Mouse (Mus musculus) kidney, postnatal 14 days (tissue): ENCODE measurements around the gene Mien1.
A peak's percentile ranks its signal among the peaks of the same experiment; 100 is the strongest.

Experiments
- DNase-seq: peaks from one replicate; pipeline ENCODE4 v3.0.0; 2022; ENCODE audit warnings: mixed read lengths

Gene Mien1

DNA sequence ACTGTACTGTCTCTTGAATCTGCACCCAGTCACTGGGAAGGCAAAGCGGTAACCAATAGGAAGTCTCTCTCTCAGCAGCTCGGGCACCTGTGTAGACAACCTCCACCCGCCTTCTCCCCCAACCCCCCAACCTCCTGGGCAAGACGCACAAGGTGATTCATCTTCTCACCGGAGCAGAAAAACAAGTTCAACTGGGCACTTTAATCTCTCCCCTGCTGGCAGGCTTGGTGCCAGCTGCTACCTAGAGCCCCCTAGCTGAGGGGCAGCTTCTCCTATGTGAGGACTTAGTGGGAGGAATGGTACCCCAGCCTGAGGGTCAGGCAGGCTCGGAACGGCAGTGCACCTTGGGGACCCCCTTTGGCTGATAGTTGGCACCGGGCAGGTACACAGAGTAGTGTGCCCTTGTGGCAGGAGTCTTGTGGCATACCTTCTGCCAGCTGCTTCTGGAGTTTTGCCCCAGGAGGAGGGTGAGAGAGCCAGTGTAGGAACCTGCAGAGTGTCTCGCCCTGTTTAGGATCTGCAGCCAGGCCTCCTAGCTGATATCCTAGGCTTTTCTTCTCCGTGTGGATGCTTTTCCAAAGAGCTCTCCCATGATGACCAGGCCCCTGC, 19.7 kb downstream of the Mien1 start:
- DNase-seq = peak; percentile 74

DNA sequence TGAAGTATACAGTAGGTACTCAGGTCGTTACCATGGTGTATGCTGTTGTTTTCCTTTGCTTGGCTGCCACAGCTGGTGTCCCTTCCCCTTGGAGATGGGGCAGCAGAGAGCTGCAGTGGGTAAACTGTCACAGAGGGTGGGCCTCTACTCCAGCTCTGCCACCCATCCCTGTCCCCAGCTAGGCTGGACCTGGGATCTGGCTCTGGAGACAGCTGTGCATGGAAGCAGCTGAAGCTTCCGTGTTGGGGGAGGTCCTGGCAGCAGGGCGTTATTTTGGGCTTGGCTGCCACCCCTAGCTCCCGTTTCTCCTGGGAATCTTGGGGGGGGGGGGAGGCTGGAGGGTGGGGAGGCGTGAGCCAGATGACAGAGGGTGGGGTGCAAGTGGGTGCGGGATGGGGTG, 20.5 kb downstream of the Mien1 start:
- DNase-seq = no peak

DNA sequence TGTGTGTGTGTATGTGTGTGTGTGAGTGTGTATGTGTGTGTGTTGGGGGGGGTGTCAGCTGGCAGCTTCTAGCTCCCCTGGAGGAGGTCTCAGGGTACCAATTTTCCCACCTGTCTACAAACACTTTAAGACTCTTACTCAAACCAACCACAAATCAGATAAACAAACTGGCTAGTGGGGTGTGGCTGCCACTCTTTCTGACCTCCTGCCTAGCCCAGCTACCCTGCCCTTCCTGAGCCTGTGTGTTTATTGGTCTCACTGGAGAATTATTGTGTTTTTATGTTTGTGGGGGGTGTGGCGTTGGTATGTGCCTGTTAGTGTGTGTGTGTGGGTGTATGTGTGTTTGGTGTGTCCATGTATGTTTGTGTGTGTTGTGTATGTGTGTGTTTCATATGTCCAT, 21.7 kb downstream of the Mien1 start:
- DNase-seq = no peak

DNA sequence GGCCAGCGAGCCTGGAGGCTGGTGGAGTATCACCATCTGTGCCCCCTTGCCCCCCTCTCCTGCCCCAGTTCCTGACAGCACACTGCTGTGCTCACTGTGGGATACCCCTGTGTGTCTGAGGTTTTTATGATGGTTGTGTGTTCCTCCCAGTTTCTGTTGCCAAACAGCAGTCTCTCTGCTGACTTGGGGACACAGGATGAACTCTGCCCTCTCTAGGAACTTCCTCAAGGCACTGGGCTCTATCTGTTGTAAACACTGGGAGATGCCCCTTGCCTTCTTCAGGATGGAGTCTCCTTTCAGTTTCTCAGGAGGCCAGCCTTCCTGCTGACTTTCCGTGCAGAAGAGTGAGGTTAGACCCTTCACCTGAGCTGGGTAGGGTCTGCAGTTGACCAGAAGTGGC, 24.6 kb downstream of the Mien1 start:
- no peak for DNase-seq

DNA sequence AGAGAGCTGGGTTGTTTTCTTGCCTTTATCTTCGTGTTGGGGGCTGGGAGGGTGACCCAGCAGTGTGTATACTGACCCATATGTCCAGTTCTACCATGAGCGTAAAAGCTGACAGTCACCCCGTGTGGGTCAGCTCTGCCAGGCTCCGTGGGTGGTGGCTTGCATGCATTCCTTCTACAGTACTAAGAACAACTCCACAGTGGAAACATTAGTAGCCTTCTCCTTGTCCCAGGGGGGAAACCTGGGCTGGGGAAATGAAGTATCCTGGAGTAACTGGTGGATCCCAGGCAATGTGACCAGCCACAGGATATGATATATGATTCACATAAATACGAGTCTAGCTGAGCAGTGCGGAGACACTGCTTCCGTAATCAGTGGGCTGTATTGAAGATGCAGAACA, 25.1 kb downstream of the Mien1 start:
- DNase-seq = no peak

DNA sequence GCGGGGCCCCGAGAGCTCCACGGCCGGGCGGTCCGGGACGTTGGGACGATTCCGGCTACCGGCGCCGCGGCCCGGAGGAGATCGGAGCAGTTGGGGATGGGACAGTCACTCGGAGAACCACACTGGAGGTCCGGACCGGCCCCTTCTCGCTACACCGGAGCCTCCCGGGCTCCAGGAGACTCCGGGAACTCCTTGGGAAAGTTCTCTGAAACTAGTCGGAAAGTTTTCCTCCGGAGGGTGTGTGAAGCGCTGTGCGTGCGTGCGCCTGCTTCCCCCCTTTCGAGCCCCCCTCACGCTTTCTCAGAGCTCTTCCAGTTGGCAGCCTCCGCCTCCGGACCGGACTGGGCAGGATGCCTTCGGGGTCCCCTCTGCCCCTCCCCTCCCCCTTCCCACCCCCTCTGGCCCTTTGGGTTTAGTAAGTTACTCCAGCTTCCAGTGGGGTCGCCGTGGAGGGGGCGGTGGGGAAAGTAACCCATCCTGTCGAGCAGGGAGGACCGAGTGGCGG, 25.9 kb downstream of the Mien1 start:
- DNase-seq = peak; percentile 61

DNA sequence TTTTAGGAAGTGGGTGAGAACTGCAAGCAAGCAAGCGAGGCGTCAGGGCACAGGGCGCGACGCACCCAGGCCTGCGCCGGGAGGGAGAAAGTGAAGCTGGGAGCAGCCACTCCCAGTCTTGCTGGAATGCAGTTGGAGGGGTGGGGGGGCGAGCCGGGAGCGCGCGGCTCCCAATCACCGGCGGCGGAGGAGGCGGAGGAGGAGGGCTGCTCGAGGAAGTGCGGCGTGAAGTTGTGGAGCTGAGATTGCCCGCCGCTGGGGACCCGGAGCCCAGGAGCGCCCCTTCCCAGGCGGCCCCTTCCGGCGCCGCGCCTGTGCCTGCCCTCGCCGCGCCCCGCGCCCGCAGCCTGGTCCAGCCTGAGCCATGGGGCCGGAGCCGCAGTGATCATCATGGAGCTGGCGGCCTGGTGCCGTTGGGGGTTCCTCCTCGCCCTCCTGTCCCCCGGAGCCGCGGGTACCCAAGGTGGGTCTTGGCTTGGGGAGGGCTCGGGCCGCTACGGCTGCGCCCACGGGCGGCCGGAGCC, 26.5 kb downstream of the Mien1 start, which contains the start of gene Erbb2:
TSS of gene Erbb2 (plus strand) at position 198 of the 524 bp plus-strand sequence.
- DNase-seq = peak; percentile 93

DNA sequence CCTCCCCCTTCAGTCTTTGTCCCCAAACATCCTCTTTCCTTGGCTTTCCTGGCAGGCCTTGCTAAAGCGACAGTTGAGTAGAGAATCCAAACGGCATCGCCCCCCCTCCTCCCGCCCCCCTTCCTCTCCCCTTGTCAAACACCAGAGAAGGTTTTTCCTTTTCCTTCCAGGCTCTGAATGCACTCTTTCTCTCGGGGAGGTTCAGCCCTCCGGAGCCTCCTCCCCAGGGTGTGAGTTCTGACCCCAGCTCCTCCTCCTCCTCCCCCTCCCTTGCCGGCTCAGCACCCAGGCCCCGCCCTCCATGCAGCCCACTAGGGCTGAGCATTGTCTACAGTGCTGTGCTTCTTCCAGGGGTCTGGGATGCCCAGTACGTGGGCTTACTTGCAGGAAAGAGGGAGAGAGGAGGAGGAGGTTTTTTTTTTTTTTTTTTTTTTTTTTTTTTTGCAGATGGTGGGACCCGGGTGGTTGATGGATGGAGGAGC, 29.4 kb downstream of the Mien1 start:
- peak; percentile 82 for DNase-seq

DNA sequence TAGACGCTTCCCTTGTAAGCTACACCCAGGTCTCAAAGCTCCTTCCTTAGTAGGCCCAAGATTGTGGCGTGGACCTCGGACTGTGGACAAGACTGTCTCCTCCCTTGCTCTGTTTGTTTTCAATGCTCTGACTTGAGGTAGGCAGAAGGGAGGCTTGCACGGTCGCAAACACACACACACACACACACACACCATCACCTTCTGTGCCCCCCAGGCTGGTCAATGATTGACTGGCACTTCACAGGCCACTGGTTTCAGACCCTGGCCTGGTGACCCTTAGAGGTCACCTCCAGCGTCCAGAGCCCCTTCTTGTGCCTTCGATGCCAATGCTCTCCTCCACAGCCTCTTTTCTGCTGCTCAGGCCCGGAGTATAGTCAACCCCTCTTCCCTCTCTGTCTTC, 29.9 kb downstream of the Mien1 start:
- peak; percentile 92 for DNase-seq

DNA sequence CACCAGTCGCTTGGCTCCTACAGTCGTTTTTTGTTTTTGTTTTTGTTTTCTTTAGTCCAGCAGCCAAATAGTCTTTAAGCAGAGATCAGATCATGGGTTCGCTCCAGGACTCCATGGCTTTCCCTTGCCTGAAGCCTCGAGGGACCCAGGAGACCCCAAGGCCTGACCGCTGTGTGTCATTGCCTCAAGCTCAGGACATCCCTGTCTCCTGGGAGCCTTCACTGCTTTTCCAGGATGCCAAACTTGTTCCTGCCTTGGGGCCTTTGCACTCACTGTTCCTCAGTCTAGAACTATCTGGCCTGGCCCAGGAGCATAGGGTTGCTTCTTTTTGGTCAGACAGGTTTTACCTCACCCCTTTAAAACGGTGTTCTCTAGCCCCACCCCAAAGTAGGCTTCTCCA, 32.2 kb downstream of the Mien1 start:
- peak; percentile 66 for DNase-seq

DNA sequence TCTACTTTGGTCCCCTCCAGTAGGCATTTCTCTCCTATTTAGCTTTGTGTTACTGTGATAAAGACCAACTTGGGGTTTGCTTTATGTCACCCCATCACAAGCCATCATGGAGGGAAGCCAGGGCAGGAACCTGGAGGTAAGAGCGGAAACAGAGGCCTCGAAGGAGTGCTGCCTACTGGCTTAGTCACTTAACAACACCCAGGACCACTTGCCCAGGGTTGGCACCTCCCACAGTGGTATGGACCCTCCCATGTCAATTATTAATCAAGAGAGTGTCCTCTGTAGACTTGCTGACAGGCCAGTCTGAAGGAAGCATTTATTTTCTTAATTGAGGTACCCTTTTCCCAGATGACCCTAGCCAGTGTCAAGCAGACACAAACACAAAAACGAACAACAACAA, 38.0 kb downstream of the Mien1 start:
- DNase-seq = peak; percentile 80

DNA sequence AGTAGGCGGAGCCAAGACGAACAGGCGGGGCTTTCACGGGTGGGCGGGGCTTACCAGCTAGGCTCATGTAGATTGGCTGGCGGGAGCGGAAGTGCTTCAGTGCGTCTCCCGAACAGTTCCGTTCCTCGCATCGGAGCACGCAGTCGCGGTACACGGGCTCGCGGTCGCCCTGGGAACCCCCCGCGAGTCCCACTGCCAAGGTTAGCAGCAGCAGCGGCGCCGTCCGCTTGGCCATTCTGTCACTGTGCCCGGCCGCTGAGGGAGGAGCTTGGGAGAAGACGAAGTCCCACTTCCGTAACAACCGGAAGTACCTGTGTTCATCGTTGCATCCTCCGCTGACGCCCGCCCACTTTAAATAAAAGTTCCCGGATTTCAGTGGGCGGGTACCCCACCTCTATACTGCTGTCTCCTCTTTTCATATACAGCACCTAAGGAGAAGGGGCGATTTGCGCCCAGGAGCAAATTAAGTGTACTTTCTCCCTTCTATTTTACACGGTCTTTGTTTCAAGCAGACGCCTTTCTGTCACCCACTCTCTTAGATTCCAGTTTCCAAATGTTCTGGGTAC, 38.5 kb downstream of the Mien1 start, which contains the start of gene Pgap3:
TSS of gene Pgap3 (minus strand) at position 330 of the 566 bp plus-strand sequence.
- DNase-seq = peak; percentile 93

DNA sequence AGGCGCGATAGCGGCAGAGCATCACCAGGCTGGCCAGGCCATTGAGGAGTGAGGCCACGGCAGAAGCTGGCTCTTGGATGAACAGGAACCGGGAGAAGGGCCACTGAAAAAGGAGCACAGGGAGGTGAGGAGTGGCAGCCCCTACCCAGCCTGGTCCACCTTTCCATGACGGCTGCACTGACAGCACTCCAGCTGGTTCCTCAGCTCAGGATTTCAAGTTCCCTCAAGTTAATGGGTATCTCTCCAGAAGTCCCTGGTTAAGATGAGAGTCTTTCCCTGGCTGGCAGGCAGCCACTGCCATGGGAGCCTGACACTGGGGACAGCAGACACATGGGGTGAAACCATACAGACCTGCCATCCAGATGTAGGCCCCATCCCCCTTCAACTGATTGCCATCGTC, 40.8 kb downstream of the Mien1 start:
- DNase-seq = no peak

DNA sequence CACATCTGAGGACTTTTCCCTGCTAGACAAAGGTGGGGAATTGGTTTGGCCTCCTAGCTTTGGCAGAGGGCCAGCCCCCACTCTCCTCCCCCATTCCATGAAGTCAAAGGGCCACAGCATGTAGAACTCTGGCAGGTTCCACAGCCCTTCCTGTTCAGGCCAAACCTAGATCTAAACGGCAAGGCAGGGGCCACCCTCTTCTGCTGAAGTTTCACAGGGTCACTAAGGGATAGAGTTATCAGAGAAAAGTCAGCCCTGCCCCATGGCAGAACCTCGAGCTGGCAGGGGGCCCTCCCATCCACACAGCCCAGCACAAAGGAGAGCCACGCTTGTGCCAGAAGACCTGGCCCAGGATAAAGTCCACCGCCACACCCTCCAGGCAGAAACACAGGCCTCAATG, 43.8 kb downstream of the Mien1 start:
- DNase-seq = peak; percentile 84

DNA sequence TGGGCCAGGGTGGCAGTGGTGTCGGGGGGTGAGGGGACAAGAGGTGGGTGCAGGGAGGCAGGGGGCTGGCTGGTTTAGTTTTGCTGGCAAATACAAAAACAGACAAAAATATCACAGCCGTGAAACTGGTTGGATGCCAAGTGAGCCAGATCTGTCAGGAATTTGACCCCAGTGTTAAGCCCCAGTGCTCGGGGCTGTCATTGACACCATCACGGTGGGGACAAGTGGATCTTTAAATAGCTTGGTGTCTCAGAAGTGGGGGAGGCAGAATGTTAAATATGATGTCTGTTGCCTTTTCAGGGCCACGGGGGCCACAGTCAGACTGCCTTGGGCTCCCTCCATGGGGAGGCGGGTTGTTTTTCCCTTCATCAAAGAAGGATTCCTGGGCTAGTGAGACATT, 44.5 kb downstream of the Mien1 start:
- DNase-seq = peak; percentile 51

DNA sequence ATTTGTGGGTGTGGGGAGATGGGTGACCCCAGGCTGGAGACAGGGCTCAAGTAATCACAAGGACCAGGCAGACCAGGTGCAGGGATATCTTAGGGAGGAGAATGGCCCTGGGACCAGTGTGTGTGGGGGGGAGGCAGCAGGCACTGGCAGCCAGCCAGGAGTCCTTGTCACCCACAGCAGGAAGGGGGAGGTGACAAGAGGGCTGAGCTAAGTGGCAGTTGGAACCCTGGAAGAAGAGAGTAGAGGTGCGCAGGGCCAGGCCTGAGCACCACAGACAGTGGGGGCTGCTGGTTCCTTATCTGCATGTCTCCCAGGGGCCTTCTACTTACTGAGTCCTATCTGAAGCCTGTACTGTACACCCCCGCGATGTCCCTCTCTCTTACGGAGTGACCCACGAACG, 45.5 kb downstream of the Mien1 start:
- DNase-seq = peak; percentile 53

DNA sequence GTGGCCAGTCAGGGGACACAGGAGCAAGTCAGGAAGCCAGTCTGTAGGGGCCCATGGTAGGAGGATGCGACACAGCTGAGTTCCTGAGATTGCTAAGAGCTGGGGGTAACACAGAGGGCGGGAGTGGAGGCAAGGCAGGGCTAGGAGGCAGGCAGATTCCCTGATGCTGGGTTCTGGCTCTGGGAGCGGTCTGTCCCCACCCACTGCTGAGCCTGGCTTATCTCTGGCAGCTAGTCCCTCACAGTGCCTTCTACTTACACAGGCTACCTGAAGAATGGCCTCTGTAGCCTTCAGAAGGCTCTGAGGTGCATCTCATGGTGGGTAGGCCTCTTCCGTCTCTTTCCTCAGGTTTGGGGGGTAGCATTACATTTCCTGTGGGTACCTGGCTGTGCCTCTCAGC, 46.1 kb downstream of the Mien1 start:
- DNase-seq = no peak

DNA sequence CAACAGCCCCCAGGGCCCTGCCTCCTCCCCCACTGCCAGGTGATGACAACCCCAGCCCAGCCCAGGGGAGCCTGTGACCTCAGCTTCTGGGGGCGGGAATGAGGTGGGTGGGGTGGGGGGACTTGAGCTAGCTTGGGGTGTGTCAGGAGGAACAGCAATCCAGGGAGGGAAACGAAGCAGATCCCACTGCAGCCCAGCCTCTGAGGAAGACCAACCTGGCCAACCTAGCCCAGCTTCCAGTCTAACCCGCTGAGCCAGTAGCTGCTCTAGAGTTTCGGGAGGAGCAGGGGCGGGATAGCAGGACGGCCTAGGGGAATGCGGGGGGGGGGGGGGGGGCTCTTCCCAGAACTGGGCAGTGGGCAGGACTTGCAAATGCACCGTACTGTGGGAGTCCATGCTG, 46.8 kb downstream of the Mien1 start:
- no peak for DNase-seq

DNA sequence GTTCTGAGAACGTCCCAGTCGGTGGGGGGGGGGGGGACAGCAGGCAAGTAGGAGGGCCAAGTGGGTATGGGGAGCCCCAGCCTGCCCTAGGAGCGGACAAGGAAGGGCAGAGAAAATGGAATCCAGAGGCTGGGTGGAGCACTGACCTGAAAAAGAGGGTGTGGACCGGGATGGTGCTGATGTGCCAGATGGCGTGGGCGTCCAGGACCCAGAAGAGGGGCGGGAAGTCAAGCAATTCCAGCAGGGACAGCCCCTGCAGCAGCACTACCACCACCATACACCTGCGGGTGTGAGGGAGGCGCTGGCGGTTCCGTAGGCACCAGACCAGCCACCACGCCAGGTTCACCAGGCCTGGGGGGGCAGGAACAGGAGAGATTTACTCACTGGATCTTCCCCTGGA, 48.6 kb downstream of the Mien1 start:
- no peak for DNase-seq

DNA sequence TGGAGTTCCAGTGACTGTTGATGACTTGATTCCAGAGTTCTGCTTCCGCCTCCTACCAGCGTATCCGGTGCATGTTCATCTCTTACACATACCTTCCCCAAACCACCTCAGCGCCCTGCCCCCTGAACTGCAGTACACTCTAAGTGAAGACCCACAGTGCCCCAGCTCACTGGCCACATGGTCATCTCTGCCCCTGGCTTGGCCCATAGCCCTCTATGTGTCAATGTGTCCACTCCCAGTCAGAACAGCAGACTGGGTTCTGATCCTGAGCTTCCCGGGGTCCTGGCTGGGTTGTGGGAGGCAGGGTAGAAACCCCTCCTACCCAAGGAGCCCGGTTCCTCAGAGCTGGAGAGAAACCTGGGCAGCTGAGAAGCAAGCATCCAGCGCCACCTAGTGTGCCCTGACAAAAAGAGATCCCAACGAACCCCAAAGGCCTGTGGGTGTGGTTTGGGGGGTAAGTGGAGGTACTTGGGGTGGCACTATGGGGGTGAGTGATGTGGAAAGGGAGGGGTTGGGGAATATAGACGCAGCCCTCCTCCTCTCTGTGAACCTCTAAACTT, 49.5 kb downstream of the Mien1 start:
- peak; percentile 75 for DNase-seq

DNA sequence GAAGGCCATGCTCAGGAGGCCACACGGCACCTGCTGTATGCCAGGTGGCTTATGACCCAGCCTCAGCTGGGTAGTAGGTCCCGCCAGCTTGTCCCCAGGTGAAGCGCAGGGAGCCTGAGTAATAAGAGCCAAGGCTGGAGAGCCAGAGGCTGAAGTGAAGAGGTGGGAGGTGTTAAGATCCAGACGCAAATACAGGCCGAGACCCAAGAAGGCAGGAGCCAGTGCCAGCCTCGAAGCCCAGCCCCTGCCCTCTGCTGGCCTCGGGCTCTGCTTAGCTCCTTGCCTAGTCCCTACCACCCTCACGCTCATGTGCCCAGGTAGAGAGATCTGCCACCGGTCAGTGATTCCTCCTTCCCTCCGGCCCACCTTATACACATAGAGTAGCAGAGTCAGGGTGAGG, 50.5 kb downstream of the Mien1 start:
- DNase-seq = no peak
